Mouse (Mus musculus) midbrain, embryonic 13.5 days (tissue): ENCODE measurements around the gene Mymx. TPM values are rescaled to one million over a fixed set of nuclear protein-coding genes. Genes with fewer than 3 reads are reported as not detected.

Experiments
- ATAC-seq: fragments of 200-750 bp; cut with Nextera tagmentation; 2 replicates; pipeline ENCODE4 v1.8.0; 2017; ENCODE audit warnings: mild to moderate bottlenecking, moderate TSS enrichment, moderate library complexity
- H3K27ac ChIP-seq: fragments of 300-500 bp; sonication (generic); 2 replicates; pipeline ENCODE4 v1.5.1; 2015; ENCODE audit warnings: inconsistent platforms, mild to moderate bottlenecking, moderate library complexity
- H3K27me3 ChIP-seq: fragments of 300-500 bp; sonication (generic); 2 replicates; pipeline ENCODE4 v1.6.1; 2015; ENCODE audit warnings: mild to moderate bottlenecking, inconsistent platforms
- H3K36me3 ChIP-seq: fragments of 300-500 bp; sonication (generic); 2 replicates; pipeline ENCODE4 v1.6.1; 2015; ENCODE audit warnings: mild to moderate bottlenecking, inconsistent platforms
- H3K4me1 ChIP-seq: fragments of 300-500 bp; sonication (generic); replicated peaks from 2 replicates; pipeline ENCODE4 v1.6.1; 2015; ENCODE audit warnings: inconsistent platforms
- H3K4me2 ChIP-seq: fragments of 300-500 bp; sonication (generic); replicated peaks from 2 replicates; pipeline ENCODE4 v1.6.1; 2015; ENCODE audit warnings: moderate library complexity, mild to moderate bottlenecking, inconsistent platforms
- H3K4me3 ChIP-seq: fragments of 300-500 bp; sonication (generic); replicated peaks from 2 replicates; pipeline ENCODE4 v1.5.1; 2015; ENCODE audit warnings: mild to moderate bottlenecking, inconsistent platforms
- H3K9ac ChIP-seq: fragments of 300-500 bp; sonication (generic); replicated peaks from 2 replicates; pipeline ENCODE4 v1.6.1; 2015; ENCODE audit warnings: mild to moderate bottlenecking, inconsistent platforms
- H3K9me3 ChIP-seq: fragments of 300-500 bp; sonication (generic); 2 replicates; pipeline ENCODE4 v1.6.1; 2016; ENCODE audit warnings: mild to moderate bottlenecking, inconsistent platforms
- WGBS: fragments of 180-500 bp; shearing (Covaris S2); methylation state at CpG from one replicate; pipeline ENCODE4 v1.1.7; 2015; 5-methylcytosine and 5-hydroxymethylcytosine counted together
- polyA plus RNA-seq: library from polyadenylated mRNA; unstranded; fragments of >200 nt; fragmentation: Nextera tagmentation; extraction: Ambion mirVana; gene quantifications from 2 replicates; pipeline ENCODE4 v1.2.1, GENCODE M21; 2015

The Mymx gene
- polyA plus RNA-seq, 1 experiment from 2014 or later: not detected

GRCm38 (mm10) chr17:45594881-45595735 lies 6.8 kb downstream of the Mymx start:
- H3K27ac ChIP-seq: no peak overlapping the region
- peak overlapping the region; percentile 78 for H3K4me2 ChIP-seq
- H3K9ac ChIP-seq: peak overlapping the region; percentile 60
- WGBS: under 1% methylated on average over 58 of the region's 58 CpGs
- H3K36me3 ChIP-seq: no peaks in the 10 kb centered on the region
- peaks cover 61% of the 10 kb centered on the region for H3K4me1 ChIP-seq
- H3K27me3 ChIP-seq: peaks cover 47% of the 10 kb centered on the region
- H3K9me3 ChIP-seq: no peaks in the 10 kb centered on the region
- ATAC-seq: peak; percentile 58
- peak overlapping the region; percentile 44 for H3K4me3 ChIP-seq

- peak overlapping the region; percentile 44; the same call in 1 of the 2 replicates for H3K4me3 ChIP-seq
- no peak overlapping the region for H3K9ac ChIP-seq
- 51% methylated on average over 8 of the region's 8 CpGs for WGBS
- ATAC-seq: no peak
- no peaks in the 10 kb centered on the region for H3K9me3 ChIP-seq
- H3K36me3 ChIP-seq: no peaks in the 10 kb centered on the region
- H3K4me1 ChIP-seq: peaks cover 52% of the 10 kb centered on the region
- H3K27ac ChIP-seq: no peak overlapping the region
- H3K4me2 ChIP-seq: peak overlapping the region; percentile 78
- peaks cover 39% of the 10 kb centered on the region for H3K27me3 ChIP-seq
Observed at GRCm38 (mm10) chr17:45594195-45594594, 7.7 kb downstream of the Mymx start.

GRCm38 (mm10) chr17:45593479-45593878 lies 8.4 kb downstream of the Mymx start:
- WGBS: 24% methylated on average over 8 of the region's 8 CpGs

GRCm38 (mm10) chr17:45592606-45593431 lies 9.1 kb downstream of the Mymx start:
- Histone ChIP-seq H3K9me3 (no peaks in the 10 kb centered on the region), H3K27ac (no peak overlapping the region), H3K4me3 (no peak overlapping the region), H3K9ac (peak overlapping the region; percentile 44), H3K4me2 (no peak overlapping the region), H3K36me3 (no peaks in the 10 kb centered on the region), H3K27me3 (peaks cover 34% of the 10 kb centered on the region), H3K4me1 (peaks cover 49% of the 10 kb centered on the region)
- no peak for ATAC-seq
- 50% methylated on average over 8 of the region's 8 CpGs for WGBS

More at GRCm38 (mm10) chr17:45593479-45593878, 8.4 kb downstream of the Mymx start:
- H3K4me1 ChIP-seq: peaks cover 49% of the 10 kb centered on the region
- H3K27ac ChIP-seq: no peak overlapping the region
- peaks cover 37% of the 10 kb centered on the region for H3K27me3 ChIP-seq
- no peak overlapping the region for H3K4me3 ChIP-seq
- H3K36me3 ChIP-seq: no peaks in the 10 kb centered on the region
- ATAC-seq: no peak
- no peak overlapping the region for H3K9ac ChIP-seq
- H3K9me3 ChIP-seq: no peaks in the 10 kb centered on the region
- H3K4me2 ChIP-seq: peak overlapping the region; percentile 0; the same call in 1 of the 2 replicates

- Histone ChIP-seq H3K4me2 (no peak overlapping the region), H3K27me3 (peaks cover 34% of the 10 kb centered on the region), H3K9me3 (no peaks in the 10 kb centered on the region), H3K4me1 (peaks cover 45% of the 10 kb centered on the region), H3K9ac (peak overlapping the region; percentile 44; the same call in 1 of the 2 replicates), H3K4me3 (no peak overlapping the region), H3K27ac (no peak overlapping the region), H3K36me3 (no peaks in the 10 kb centered on the region)
- 54% methylated on average over 16 of the region's 16 CpGs for WGBS
- ATAC-seq: no peak
Observed at GRCm38 (mm10) chr17:45591701-45592605, 9.9 kb downstream of the Mymx start.

GRCm38 (mm10) chr17:45590410-45590809 lies 11.5 kb downstream of the Mymx start:
- Histone ChIP-seq H3K36me3 (no peaks in the 10 kb centered on the region; the same call in 1 of the 2 replicates), H3K4me3 (no peak overlapping the region), H3K27ac (no peak overlapping the region), H3K9ac (no peak overlapping the region), H3K27me3 (peaks cover 30% of the 10 kb centered on the region), H3K4me2 (no peak overlapping the region), H3K9me3 (no peaks in the 10 kb centered on the region; the same call in 1 of the 2 replicates), H3K4me1 (peaks cover 38% of the 10 kb centered on the region)
- WGBS: 85% methylated on average over 6 of the region's 6 CpGs
- ATAC-seq: no peak

- Histone ChIP-seq H3K27ac (no peak overlapping the region), H3K27me3 (peaks cover 25% of the 10 kb centered on the region), H3K4me1 (peaks cover 38% of the 10 kb centered on the region), H3K4me3 (no peak overlapping the region), H3K36me3 (no peaks in the 10 kb centered on the region; the same call in 1 of the 2 replicates), H3K4me2 (no peak overlapping the region), H3K9me3 (no peaks in the 10 kb centered on the region; the same call in 1 of the 2 replicates), H3K9ac (no peak overlapping the region)
- WGBS: 95% methylated on average over 8 of the region's 8 CpGs
- ATAC-seq: no peak
Observed at GRCm38 (mm10) chr17:45589844-45590243, 12.1 kb downstream of the Mymx start.

- peaks cover 38% of the 10 kb centered on the region for H3K4me1 ChIP-seq
- H3K4me2 ChIP-seq: no peak overlapping the region
- H3K27ac ChIP-seq: no peak overlapping the region
- no peak overlapping the region for H3K9ac ChIP-seq
- H3K27me3 ChIP-seq: peaks cover 19% of the 10 kb centered on the region
- no peak overlapping the region for H3K4me3 ChIP-seq
- no peak for ATAC-seq
- H3K9me3 ChIP-seq: no peaks in the 10 kb centered on the region; the same call in 1 of the 2 replicates
- H3K36me3 ChIP-seq: no peaks in the 10 kb centered on the region; the same call in 1 of the 2 replicates
- 97% methylated on average over 7 of the region's 7 CpGs for WGBS
Observed at GRCm38 (mm10) chr17:45589236-45589635, 12.7 kb downstream of the Mymx start.

GRCm38 (mm10) chr17:45588370-45588769 lies 13.5 kb downstream of the Mymx start:
- no peak for ATAC-seq

GRCm38 (mm10) chr17:45586449-45586837 lies 15.5 kb downstream of the Mymx start:
- Histone ChIP-seq H3K9me3 (no peaks in the 10 kb centered on the region; the same call in 1 of the 2 replicates), H3K4me3 (no peak overlapping the region), H3K36me3 (no peaks in the 10 kb centered on the region; the same call in 1 of the 2 replicates), H3K4me1 (peaks cover 21% of the 10 kb centered on the region), H3K27me3 (no peaks in the 10 kb centered on the region), H3K4me2 (no peak overlapping the region), H3K9ac (no peak overlapping the region), H3K27ac (no peak overlapping the region)
- WGBS: 97% methylated on average over 3 of the region's 3 CpGs
- no peak for ATAC-seq

More at GRCm38 (mm10) chr17:45588370-45588769, 13.5 kb downstream of the Mymx start:
- peaks cover 37% of the 10 kb centered on the region for H3K4me1 ChIP-seq
- H3K9ac ChIP-seq: no peak overlapping the region
- peaks cover 11% of the 10 kb centered on the region for H3K27me3 ChIP-seq
- H3K4me2 ChIP-seq: no peak overlapping the region
- H3K9me3 ChIP-seq: no peaks in the 10 kb centered on the region; the same call in 1 of the 2 replicates
- no peak overlapping the region for H3K4me3 ChIP-seq
- WGBS: 96% methylated on average over 7 of the region's 7 CpGs
- H3K36me3 ChIP-seq: no peaks in the 10 kb centered on the region; the same call in 1 of the 2 replicates
- H3K27ac ChIP-seq: no peak overlapping the region
